Mouse (Mus musculus) G1E (cell line): Measurements from ENCODE around the gene Tet3. TPM values are rescaled to one million over a fixed set of nuclear protein-coding genes. Genes with fewer than 3 reads are reported as not detected.

Experiments
- ATAC-seq: 2 replicates; pipeline ENCODE4 v1.8.0; 2016; ENCODE audit warnings: mild to moderate bottlenecking; ENCODE audit not compliant: insufficient number of reproducible peaks, poor library complexity, low FRiP score, severe bottlenecking; ENCODE audit errors: extremely low read depth
- DNase-seq: peaks from one replicate; pipeline ENCODE4 v3.0.0; 2012; ENCODE audit warnings: low spot score
- H3K27me3 ChIP-seq: 2 replicates; pipeline ENCODE4 v1.6.1; 2012; ENCODE audit warnings: mild to moderate bottlenecking, low read length, inconsistent platforms; ENCODE audit not compliant: insufficient read depth
- H3K36me3 ChIP-seq: replicated peaks from 2 replicates; pipeline ENCODE3; 2012; ENCODE audit warnings: mild to moderate bottlenecking, inconsistent platforms
- H3K4me1 ChIP-seq: 2 replicates; pipeline ENCODE4 v1.6.1; 2012; ENCODE audit warnings: low read depth, low read length, inconsistent platforms, mixed read lengths; ENCODE audit not compliant: insufficient read depth
- H3K4me3 ChIP-seq: 2 replicates; pipeline ENCODE4 v1.5.1; 2012; ENCODE audit warnings: low read depth, mild to moderate bottlenecking, inconsistent platforms, low read length, moderate library complexity, mixed read lengths
- H3K9me3 ChIP-seq: replicated peaks from 2 replicates; pipeline ENCODE4 v1.6.1; 2012; ENCODE audit warnings: inconsistent platforms
- CTCF ChIP-seq: IDR thresholded peaks from 2 replicates; pipeline ENCODE4 v1.5.1; 2012; ENCODE audit warnings: low read depth, low read length, inconsistent platforms, mixed read lengths
- GATA1 ChIP-seq: IDR thresholded peaks from 2 replicates; pipeline ENCODE4 v1.6.1; 2012; ENCODE audit warnings: borderline replicate concordance, low read length, inconsistent platforms, mixed read lengths
- GATA2 ChIP-seq: IDR thresholded peaks from 2 replicates; pipeline ENCODE4 v1.6.1; 2012; ENCODE audit warnings: low read depth, low read length, inconsistent platforms, borderline replicate concordance
- POLR2AphosphoS5 ChIP-seq: IDR thresholded peaks from 2 replicates; pipeline ENCODE4 v1.6.1; 2012; ENCODE audit warnings: low read depth, low read length, inconsistent platforms; ENCODE audit not compliant: insufficient replicate concordance
- TAL1 ChIP-seq: conservative IDR thresholded peaks from 2 replicates; pipeline ENCODE4 v1.6.1; 2012; ENCODE audit warnings: low read depth, low read length, inconsistent platforms, mixed read lengths
- polyA plus RNA-seq: library from polyadenylated mRNA; stranded (reverse); fragments of >175 nt; gene quantifications from 2 replicates; pipeline ENCODE4 v1.2.3, GENCODE M21; 2012
- total RNA-seq, 2 experiments: library from RNA; stranded (forward) in 1 of 2; stranded (reverse) in 1 of 2; fragments of 200-1000 nt in 1 of 2; fragments of >200 nt in 1 of 2; fragmentation: Nextera tagmentation in 1 of 2; gene quantifications; 2 replicates each; pipeline ENCODE4 v1.2.3; 2014 to 2017

Gene Tet3
- total and polyA plus RNA-seq, 3 experiments = 17.6 to 94.9 (median 71.1) TPM

- DNase-seq (no peak), ATAC-seq (no peak)
- H3K9me3 ChIP-seq = no peaks in the 10 kb centered on the region
- TF ChIP-seq GATA2 = no peak
- no peak for TF ChIP-seq TAL1
- TF ChIP-seq GATA1 = no peak
- TF ChIP-seq CTCF = no peak
- TF ChIP-seq POLR2AphosphoS5 = no peak
- H3K4me3 ChIP-seq = no peak overlapping the region
- no peaks in the 10 kb centered on the region for H3K27me3 ChIP-seq
- H3K4me1 ChIP-seq = peaks cover 33% of the 10 kb centered on the region
- H3K36me3 ChIP-seq = peaks cover 96% of the 10 kb centered on the region
These were observed 41.8 kb downstream of the Tet3 start for GRCm38 (mm10) chr6:83417104-83417502.

GRCm38 (mm10) chr6:83416261-83417103, 42.4 kb downstream of the Tet3 start:
- Histone ChIP-seq H3K36me3 (peaks cover 96% of the 10 kb centered on the region), H3K27me3 (no peaks in the 10 kb centered on the region), H3K9me3 (no peaks in the 10 kb centered on the region), H3K4me1 (peaks cover 36% of the 10 kb centered on the region), H3K4me3 (no peak overlapping the region)
- ATAC-seq (no peak), DNase-seq (no peak)
- TF ChIP-seq POLR2AphosphoS5 (no peak), GATA2 (no peak), TAL1 (no peak), CTCF (no peak), GATA1 (no peak)

GRCm38 (mm10) chr6:83415356-83415940, 43.4 kb downstream of the Tet3 start:
- DNase-seq (no peak), ATAC-seq (no peak)
- H3K36me3 ChIP-seq = peaks cover 96% of the 10 kb centered on the region
- no peak overlapping the region for H3K4me3 ChIP-seq
- H3K27me3 ChIP-seq = no peaks in the 10 kb centered on the region
- no peak for TF ChIP-seq TAL1
- peaks cover 36% of the 10 kb centered on the region for H3K4me1 ChIP-seq
- H3K9me3 ChIP-seq = no peaks in the 10 kb centered on the region

- H3K4me3 ChIP-seq = no peak overlapping the region
- H3K36me3 ChIP-seq = peaks cover 96% of the 10 kb centered on the region
- TF ChIP-seq CTCF = no peak
- TF ChIP-seq GATA2 = no peak
- peaks cover 39% of the 10 kb centered on the region for H3K4me1 ChIP-seq
- no peaks in the 10 kb centered on the region for H3K27me3 ChIP-seq
- ATAC-seq (no peak), DNase-seq (no peak)
- no peaks in the 10 kb centered on the region for H3K9me3 ChIP-seq
These were observed 44.1 kb downstream of the Tet3 start for GRCm38 (mm10) chr6:83414601-83415355.

GRCm38 (mm10) chr6:83413686-83414085, 45.2 kb downstream of the Tet3 start:
- DNase-seq (no peak), ATAC-seq (no peak)
- H3K36me3 ChIP-seq = peaks cover 96% of the 10 kb centered on the region
- H3K27me3 ChIP-seq = no peaks in the 10 kb centered on the region
- no peak for TF ChIP-seq GATA1
- TF ChIP-seq CTCF = no peak
- no peak for TF ChIP-seq POLR2AphosphoS5
- no peak for TF ChIP-seq TAL1
- TF ChIP-seq GATA2 = no peak
- no peak overlapping the region for H3K4me3 ChIP-seq
- H3K9me3 ChIP-seq = no peaks in the 10 kb centered on the region
- peaks cover 41% of the 10 kb centered on the region for H3K4me1 ChIP-seq

GRCm38 (mm10) chr6:83412854-83413401, 46.0 kb downstream of the Tet3 start:
- H3K27me3 ChIP-seq = no peaks in the 10 kb centered on the region
- H3K4me1 ChIP-seq = peaks cover 34% of the 10 kb centered on the region
- DNase-seq (no peak), ATAC-seq (no peak)
- TF ChIP-seq GATA2 (no peak), GATA1 (no peak), CTCF (no peak), TAL1 (no peak)
- no peaks in the 10 kb centered on the region for H3K9me3 ChIP-seq
- H3K4me3 ChIP-seq = no peak overlapping the region
- H3K36me3 ChIP-seq = peaks cover 96% of the 10 kb centered on the region
